Mouse (Mus musculus) ES-Bruce4 (cell line): ENCODE measurements around the gene Cryzl2.

Experiments
- CTCF ChIP-seq: IDR thresholded peaks from one replicate; pipeline ENCODE4 v1.8.1; 2011; ENCODE audit warnings: low read depth, low read length
- POLR2A ChIP-seq: IDR thresholded peaks from one replicate; pipeline ENCODE4 v1.8.1; 2011; ENCODE audit warnings: low read length; ENCODE audit not compliant: insufficient read depth

DNA sequence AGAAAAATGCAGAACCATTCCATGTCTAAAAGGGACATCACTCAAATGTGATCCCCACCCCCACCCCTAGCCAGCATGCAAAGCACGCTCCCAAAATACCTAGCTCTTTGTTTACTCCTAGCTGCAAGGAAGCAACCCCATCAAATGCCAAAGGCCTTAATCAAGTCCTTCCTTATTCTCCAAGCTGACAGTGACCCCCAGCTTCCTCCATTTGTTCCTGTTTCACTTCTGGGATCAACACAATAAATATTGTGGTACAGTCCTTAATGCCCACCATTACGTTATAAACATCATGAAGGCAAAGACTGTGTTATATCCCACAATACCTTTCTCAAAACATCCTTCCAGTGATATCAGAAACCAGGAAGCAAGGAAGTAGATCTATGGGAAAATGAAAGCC lies 41.7 kb upstream of the Cryzl2 start:
- TF ChIP-seq POLR2A (no peak), CTCF (no peak)
